Mouse (Mus musculus) kidney, adult 2 months (tissue): ENCODE data around the gene Ncor2. TPM values are rescaled to one million over a fixed set of nuclear protein-coding genes. Genes with fewer than 3 reads are reported as not detected.

Experiments used
- DNase-seq: peaks from one replicate; pipeline ENCODE4 v3.0.0; 2021
- H3K27ac ChIP-seq: fragments of 200-500 bp; 2 replicates; pipeline ENCODE4 v1.5.1; 2012; ENCODE audit warnings: low read depth, low read length, control low read depth, inconsistent platforms; ENCODE audit not compliant: insufficient read depth
- H3K27me3 ChIP-seq: fragments of 200-500 bp; replicated peaks from 2 replicates; pipeline ENCODE4 v1.6.1; 2012; ENCODE audit warnings: mild to moderate bottlenecking, moderate library complexity, low read length, inconsistent platforms; ENCODE audit not compliant: control insufficient read depth, insufficient read depth
- H3K36me3 ChIP-seq: fragments of 200-500 bp; 2 replicates; pipeline ENCODE4 v1.6.1; 2012; ENCODE audit warnings: mild to moderate bottlenecking, moderate library complexity, low read length, inconsistent platforms; ENCODE audit not compliant: control insufficient read depth, insufficient read depth
- H3K4me1 ChIP-seq: fragments of 200-500 bp; 2 replicates; pipeline ENCODE4 v1.6.1; 2011; ENCODE audit warnings: low read length; ENCODE audit not compliant: control insufficient read depth, insufficient read depth
- H3K4me3 ChIP-seq: fragments of 200-500 bp; 2 replicates; pipeline ENCODE4 v1.5.1; 2011; ENCODE audit warnings: mild to moderate bottlenecking, low read depth, low read length, control low read depth; ENCODE audit not compliant: insufficient read depth
- CTCF ChIP-seq: fragments of 200-500 bp; conservative IDR thresholded peaks from 2 replicates; pipeline ENCODE4 v1.5.1; 2011; ENCODE audit warnings: low read depth, mild to moderate bottlenecking, control low read depth, low read length, moderate library complexity, mixed read lengths; ENCODE audit not compliant: insufficient read depth, insufficient read length
- POLR2A ChIP-seq: fragments of 200-500 bp; IDR thresholded peaks from one replicate; pipeline ENCODE4 v1.6.1; 2011; ENCODE audit warnings: low read depth, low read length, control low read depth
- WGBS: fragments of 180-500 bp; shearing (Covaris S2); methylation state at CpG from one replicate; pipeline ENCODE4 v1.1.7; 2018; 5-methylcytosine and 5-hydroxymethylcytosine counted together
- polyA plus RNA-seq: library from polyadenylated mRNA; depleted of rRNA; stranded (reverse); fragments of >200 nt; gene quantifications from 2 replicates; pipeline ENCODE4 v1.2.3, GENCODE M21; 2012

Ncor2 gene
- polyA plus RNA-seq, 1 experiment = 38.8 TPM

DNA sequence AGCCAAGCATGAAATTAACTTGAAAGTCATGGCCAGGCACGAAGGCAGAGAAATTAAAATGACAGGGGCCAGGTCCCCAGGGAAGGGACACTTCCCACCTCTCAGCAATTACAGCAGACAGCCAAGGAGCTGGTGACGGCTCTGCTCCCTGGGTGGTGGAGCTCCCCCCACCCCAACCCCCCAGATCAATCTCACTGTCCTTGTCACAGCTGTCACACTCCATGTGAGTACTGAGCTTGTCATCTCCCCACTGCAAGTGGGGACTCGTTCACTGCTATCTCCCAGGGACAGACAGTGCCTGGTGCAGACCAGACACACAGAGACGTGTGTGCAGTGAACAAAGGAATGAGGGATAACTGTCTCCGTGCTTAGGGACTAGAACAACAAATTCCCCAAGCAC lies 85.2 kb downstream of the Ncor2 start:
- TF ChIP-seq CTCF = no peak
- TF ChIP-seq POLR2A = no peak
- Histone ChIP-seq H3K36me3 (no peaks in the 10 kb centered on the region; the same call in 1 of the 2 replicates), H3K27me3 (no peaks in the 10 kb centered on the region), H3K27ac (no peak overlapping the region), H3K4me3 (no peak overlapping the region), H3K4me1 (no peaks in the 10 kb centered on the region)
- WGBS = 42% methylated on average over 5 of the region's 5 CpGs
- no peak for DNase-seq

DNA sequence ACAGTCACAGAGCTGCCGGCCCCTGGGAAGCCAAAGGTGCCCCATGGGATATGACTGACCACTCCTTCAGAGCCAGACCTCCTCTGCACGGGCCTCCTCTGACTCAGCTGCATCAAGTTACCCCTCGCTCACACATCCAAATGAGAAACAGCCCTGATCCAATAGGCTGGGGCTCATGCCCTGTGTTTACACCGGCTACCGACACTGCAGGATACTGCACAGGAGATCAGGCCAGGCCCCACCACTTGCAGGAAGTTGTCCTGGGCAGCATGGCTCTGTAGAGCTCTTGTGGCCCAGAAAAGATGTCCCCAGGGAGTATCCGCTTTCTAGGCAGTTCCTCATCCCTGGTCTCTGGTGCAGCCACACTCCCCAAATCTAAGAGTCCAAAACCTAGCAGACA lies 90.9 kb downstream of the Ncor2 start:
- Histone ChIP-seq H3K27me3 (no peaks in the 10 kb centered on the region), H3K27ac (no peak overlapping the region), H3K36me3 (peaks cover 1% of the 10 kb centered on the region; the same call in 1 of the 2 replicates), H3K4me3 (no peak overlapping the region), H3K4me1 (no peaks in the 10 kb centered on the region)
- WGBS = 74% methylated on average over 6 of the region's 6 CpGs
- TF ChIP-seq POLR2A (no peak), CTCF (no peak)
- DNase-seq = no peak

DNA sequence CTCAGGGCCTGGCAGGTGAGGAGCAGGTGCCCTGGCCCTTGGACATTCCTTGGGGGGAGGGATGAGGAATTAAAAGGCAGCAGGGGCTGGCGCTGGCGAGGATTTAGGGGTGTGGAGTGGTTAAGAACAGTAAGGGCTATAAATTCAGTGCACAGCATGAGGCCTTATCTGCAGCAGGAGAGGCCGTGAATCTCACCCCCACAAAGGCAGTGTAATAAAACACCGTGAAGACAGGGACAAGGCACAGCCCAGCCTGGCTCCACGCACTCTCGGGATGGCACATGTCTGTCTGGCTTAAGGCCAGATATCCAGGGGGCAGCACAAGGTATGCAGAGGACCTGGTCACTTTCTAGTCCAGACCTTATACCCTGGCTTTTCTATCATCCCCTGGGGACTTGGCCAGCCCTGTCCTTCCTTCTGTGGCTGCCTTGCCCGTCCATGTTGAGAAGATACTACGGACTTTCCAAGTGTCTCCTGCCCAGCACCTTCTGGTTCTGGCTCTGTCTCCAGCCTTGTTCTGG lies 93.9 kb downstream of the Ncor2 start:
- TF ChIP-seq POLR2A (no peak), CTCF (no peak)
- Histone ChIP-seq H3K4me1 (peaks cover 20% of the 10 kb centered on the region), H3K27ac (no peak overlapping the region), H3K4me3 (no peak overlapping the region), H3K27me3 (no peaks in the 10 kb centered on the region), H3K36me3 (peaks cover 1% of the 10 kb centered on the region; the same call in 1 of the 2 replicates)
- DNase-seq = no peak
- WGBS = 60% methylated on average over 8 of the region's 8 CpGs

DNA sequence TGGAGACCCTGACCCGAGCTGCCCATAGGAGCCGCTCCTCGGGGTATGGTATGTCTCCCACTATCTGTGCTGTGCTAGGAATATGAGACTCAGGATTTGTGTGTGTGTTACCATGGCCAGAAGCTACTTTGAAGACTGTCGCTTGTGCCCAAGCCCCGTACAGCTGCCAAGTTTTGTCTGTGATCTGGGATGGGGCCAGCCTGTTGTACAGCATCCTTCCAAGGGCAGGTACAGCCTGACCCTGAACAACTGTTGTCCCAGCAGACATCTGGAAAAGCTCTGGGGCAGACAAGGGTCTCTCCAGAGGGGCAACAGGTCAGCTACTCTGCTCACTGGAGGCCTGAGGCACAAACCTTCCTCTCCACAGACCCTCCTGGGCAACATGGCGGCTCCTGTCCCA lies 95.3 kb downstream of the Ncor2 start:
- no peaks in the 10 kb centered on the region for H3K27me3 ChIP-seq
- H3K4me3 ChIP-seq = no peak overlapping the region
- no peak for TF ChIP-seq POLR2A
- H3K36me3 ChIP-seq = peaks cover 1% of the 10 kb centered on the region; the same call in 1 of the 2 replicates
- 88% methylated on average over 6 of the region's 6 CpGs for WGBS
- H3K27ac ChIP-seq = no peak overlapping the region
- DNase-seq = no peak
- peaks cover 20% of the 10 kb centered on the region for H3K4me1 ChIP-seq

DNA sequence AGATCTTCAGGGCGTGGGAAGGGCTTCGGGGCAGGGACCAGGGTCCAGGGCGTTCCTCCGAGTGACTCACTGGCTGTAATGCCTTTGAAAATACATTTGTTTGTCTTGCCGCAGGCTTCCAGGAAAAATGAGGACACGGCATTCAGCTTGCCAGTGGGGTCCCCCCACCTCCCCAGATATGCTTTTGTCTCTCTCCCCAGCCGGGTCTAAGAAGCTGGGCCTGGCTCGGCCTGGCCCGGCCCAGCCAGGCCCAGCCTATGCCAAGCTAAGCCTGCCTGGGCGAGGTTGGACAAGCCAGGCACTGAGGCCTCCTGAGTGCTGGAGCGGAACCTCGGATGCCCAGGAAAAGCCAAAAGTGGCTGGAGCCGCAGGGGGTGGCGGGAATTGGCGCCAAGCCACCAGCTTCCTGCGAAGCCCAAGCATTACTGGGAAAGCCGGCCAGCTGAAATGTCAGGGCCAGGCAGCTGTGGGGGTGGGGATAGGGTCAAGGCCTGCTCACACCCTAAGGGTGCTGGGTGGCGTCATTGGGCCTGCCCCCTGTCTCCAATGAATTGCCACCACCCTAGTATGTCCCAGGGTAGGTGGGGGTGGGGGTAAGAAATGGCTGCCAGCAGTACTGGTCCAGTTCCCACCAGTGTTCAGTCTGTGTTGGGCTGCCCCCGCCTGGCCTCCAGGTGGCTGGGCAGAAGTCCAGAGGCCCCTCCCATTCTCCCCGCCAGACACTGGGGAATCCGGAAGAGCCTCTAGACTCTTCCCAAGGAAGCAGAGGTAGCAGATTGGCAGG lies 97.5 kb downstream of the Ncor2 start:
- Histone ChIP-seq H3K4me3 (no peak overlapping the region), H3K4me1 (peaks cover 20% of the 10 kb centered on the region), H3K27me3 (no peaks in the 10 kb centered on the region), H3K36me3 (no peaks in the 10 kb centered on the region; the same call in 1 of the 2 replicates), H3K27ac (peak overlapping the region; percentile 89)
- peak; percentile 99 for DNase-seq
- TF ChIP-seq CTCF = no peak
- TF ChIP-seq POLR2A = no peak
- WGBS = 7% methylated on average over 21 of the region's 21 CpGs

DNA sequence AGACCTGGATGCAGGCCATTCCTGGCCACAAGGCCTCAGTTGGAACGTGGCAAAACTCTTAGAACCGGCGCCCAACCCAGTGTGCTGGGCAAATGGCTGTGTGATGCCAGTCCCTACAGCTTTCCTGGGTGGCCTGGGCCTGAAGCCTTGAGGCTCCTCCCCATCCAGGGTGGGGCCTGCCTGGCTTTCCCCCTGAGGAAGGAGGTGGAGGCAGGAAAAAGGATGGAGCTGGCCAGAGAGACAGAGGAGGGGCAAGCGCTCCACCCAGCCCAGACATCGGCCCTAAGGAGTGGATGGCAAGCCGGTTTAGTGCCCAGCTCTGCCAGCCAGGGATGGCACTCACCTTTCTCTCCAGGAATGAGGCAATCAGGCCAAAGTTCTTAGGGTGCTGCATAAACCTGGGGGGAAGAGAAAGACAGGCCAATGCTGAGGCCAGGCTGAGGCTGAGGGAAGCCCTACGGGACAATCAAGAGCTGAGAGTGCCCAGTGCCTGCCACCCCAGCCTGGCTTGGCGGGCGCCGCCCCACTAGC lies 98.2 kb downstream of the Ncor2 start:
- H3K27me3 ChIP-seq = no peaks in the 10 kb centered on the region
- no peak for TF ChIP-seq CTCF
- TF ChIP-seq POLR2A = no peak
- H3K4me3 ChIP-seq = no peak overlapping the region
- H3K4me1 ChIP-seq = peaks cover 20% of the 10 kb centered on the region
- H3K27ac ChIP-seq = peak overlapping the region; percentile 89
- DNase-seq = no peak
- 39% methylated on average over 10 of the region's 10 CpGs for WGBS
- H3K36me3 ChIP-seq = no peaks in the 10 kb centered on the region; the same call in 1 of the 2 replicates

DNA sequence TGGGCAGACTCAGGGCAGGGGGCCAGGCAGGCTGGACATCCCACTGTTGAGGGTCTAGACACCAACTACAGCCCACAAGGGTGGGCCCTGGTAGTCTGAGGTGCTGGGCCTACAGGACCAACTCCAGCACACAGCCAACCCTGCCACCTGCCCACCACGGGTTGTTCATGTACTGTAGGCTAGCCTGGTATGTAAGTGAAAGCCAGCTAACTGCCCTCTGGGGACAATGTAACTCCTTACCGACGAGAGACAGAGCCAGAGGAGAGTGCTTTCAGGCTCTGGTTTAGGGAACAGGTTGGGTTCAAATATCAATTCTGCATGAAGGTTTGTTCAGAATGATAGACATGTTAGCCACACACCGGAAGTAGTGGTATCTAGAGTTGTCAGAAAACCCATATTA lies 98.7 kb downstream of the Ncor2 start:
- WGBS = 78% methylated on average over 4 of the region's 4 CpGs
- no peak for DNase-seq
- Histone ChIP-seq H3K27ac (peak overlapping the region; percentile 89), H3K27me3 (no peaks in the 10 kb centered on the region), H3K36me3 (no peaks in the 10 kb centered on the region; the same call in 1 of the 2 replicates), H3K4me3 (no peak overlapping the region), H3K4me1 (peaks cover 20% of the 10 kb centered on the region)
- TF ChIP-seq POLR2A (no peak), CTCF (no peak)
